Mouse (Mus musculus) lung, adult 2 months (tissue): ENCODE measurements at regions not wholly inside any gene's neighbourhood (a gene's known extent, or its start where the extent isn't known, plus 50 kb on each side); places are given as distances from the start of the nearest gene placed in this dataset.

Experiments used
- CTCF ChIP-seq: fragments of 200-500 bp; IDR thresholded peaks from 2 replicates; pipeline ENCODE4 v1.5.1; 2011; ENCODE audit warnings: mild to moderate bottlenecking, low read length, control low read depth; ENCODE audit not compliant: insufficient read depth
- POLR2A ChIP-seq: fragments of 200-500 bp; IDR thresholded peaks from 2 replicates; pipeline ENCODE4 v1.6.1; 2011; ENCODE audit warnings: low read depth, mild to moderate bottlenecking, control low read depth, low read length, borderline replicate concordance; ENCODE audit errors: extremely low read depth

- TF ChIP-seq CTCF: no peak
- TF ChIP-seq POLR2A: no peak
These were observed 122.4 kb downstream of the Slc35b3 start for GRCm38 (mm10) chr13:38838231-38838630.
